Mouse (Mus musculus) bone marrow macrophage, adult 2 months (primary cell): ENCODE results near the gene Cox5a.

Experiments used
- CTCF ChIP-seq: IDR thresholded peaks from 2 replicates; pipeline ENCODE4 v1.5.1; 2012; ENCODE audit warnings: low read depth, mild to moderate bottlenecking, low read length, moderate library complexity
- POLR2A ChIP-seq: IDR thresholded peaks from 2 replicates; pipeline ENCODE4 v1.6.1; 2012; ENCODE audit warnings: mild to moderate bottlenecking, low read depth, low read length, borderline replicate concordance

DNA sequence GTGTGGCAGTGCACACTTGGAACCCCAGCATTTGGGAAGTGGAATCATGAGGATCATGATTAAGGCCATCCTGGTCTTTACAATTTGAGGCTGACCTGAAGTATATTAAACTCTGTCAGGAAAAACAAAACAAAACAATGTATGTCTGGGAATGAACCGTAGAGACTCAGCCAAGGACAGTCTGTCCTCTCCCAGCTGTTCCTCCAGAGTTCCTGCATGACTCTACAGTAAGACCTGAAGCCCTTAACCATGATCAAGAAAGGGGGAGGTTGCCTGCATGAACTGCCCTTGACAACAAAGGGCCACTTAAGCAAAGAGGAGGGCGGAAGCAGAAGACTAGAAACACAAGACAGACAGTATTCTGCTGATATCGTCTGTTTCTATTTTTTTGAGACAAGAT is 54.5 kb downstream of the Cox5a start:
- TF ChIP-seq POLR2A: no peak
- no peak for TF ChIP-seq CTCF
